Mouse (Mus musculus): Measurements from ENCODE around the gene Ube2z. TPM values are rescaled to one million over a fixed set of nuclear protein-coding genes. Genes with fewer than 3 reads are reported as not detected.
"Not testable (repeated sequence)": the region's sequence is repeated elsewhere in the genome, so short reads cannot be mapped to it uniquely, and the experiment has no call there.

Gene Ube2z
- polyA plus RNA-seq (2015; fragmentation: Nextera tagmentation; extraction: Ambion mirVana): 31.5 and 33.1 TPM in 2 replicates

DNA sequence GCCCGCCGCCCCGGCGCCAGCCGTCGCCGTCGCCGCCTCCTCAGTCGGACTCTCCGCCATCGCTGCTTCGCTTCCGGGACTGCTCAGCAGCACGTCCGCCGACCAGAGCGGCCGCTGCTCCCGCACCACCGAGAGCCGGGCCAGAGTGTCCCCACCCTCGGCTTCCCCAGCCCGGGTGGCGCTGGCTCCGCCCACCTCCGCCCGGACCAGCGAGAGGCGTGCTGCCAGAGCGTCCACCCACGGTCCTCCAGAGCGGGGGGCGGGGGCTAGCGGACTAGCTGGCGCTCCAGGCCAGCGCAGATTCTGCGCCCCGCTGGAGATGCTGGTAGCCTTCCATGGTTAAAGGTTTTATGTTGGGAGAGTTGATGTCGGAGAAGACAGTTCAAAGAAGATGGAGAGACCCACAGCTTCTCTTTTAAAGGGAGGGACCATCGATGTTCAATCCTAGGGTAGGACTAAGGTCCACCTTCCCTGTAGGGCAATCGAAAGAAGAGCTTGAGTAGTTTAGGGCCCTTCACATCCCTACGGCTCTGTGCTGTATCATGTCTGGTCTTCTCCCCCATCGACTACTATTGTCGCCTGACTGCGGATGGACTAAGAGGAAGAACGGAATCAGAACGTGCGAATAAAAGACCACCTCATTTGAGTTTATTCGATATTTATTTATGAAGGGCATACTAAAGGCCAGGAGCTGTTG is at the start of gene Ube2z:
Gene Ube2z (minus strand): TSS at position 174 of the 697 bp plus-strand sequence.
- H3K36me3 ChIP-seq: peaks cover 38% of the 10 kb centered on the region
- H3K4me1 ChIP-seq: peaks cover 30% of the 10 kb centered on the region
- peak within 1 kb of the TSS; percentile 96 for H3K4me2 ChIP-seq
- peak within 1 kb of the TSS; percentile 96 for H3K4me3 ChIP-seq
- peak within 1 kb of the TSS; percentile 88 for H3K27ac ChIP-seq (replicated peaks)
- ATAC-seq (ENCODE audit: extremely low read depth, insufficient number of reproducible peaks, low FRiP score, low TSS enrichment): peak; percentile 97
- no peaks in the 10 kb centered on the region for H3K27me3 ChIP-seq (replicated peaks)
- peak within 1 kb of the TSS; percentile 98 for H3K9ac ChIP-seq
- H3K9me3 ChIP-seq: no peaks in the 10 kb centered on the region
- WGBS: 4% methylated on average over 50 of the region's 50 CpGs

GRCm38 (mm10) chr11:96114077-96114476 is 48.9 kb upstream of the Ube2z start:
- H3K27me3 ChIP-seq (replicated peaks): peaks cover 17% of the 10 kb centered on the region; the same call in 1 of the 2 replicates
- no peaks in the 10 kb centered on the region for H3K4me1 ChIP-seq
- no peak overlapping the region for H3K9ac ChIP-seq
- no peak overlapping the region for H3K4me3 ChIP-seq
- no peak overlapping the region for H3K27ac ChIP-seq (replicated peaks)
- H3K4me2 ChIP-seq: no peak overlapping the region
- no peak for ATAC-seq (ENCODE audit: extremely low read depth, insufficient number of reproducible peaks, low FRiP score, low TSS enrichment)
- H3K36me3 ChIP-seq: no peaks in the 10 kb centered on the region
- WGBS: 71% methylated on average over 2 of the region's 2 CpGs
- H3K9me3 ChIP-seq: no peaks in the 10 kb centered on the region

DNA sequence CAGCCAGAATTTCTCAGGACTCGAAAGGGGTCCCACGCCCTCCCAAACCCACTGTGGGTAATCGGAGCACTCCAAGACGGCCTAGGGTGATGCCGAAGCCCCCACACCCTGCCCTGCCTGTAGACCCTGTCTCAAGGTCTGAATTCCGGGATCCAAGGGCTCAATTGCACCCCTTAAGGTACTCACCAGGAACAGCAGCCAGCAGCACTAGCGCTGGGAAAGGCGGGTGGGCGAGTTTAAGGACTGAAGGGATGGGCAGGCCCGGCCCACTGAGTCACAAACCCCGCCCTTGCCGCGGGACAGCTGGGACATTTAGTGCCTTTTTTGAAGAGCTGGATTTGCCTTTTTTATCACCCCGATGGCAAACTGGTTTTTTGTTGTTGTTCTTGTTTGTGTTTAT is 46.6 kb upstream of the Ube2z start, which contains the start of gene Calcoco2:
Gene Calcoco2 (minus strand): TSS at position 214 of the 400 bp plus-strand sequence.
- ATAC-seq (ENCODE audit: extremely low read depth, insufficient number of reproducible peaks, low FRiP score, low TSS enrichment): no peak
- H3K9me3 ChIP-seq: no peaks in the 10 kb centered on the region
- 27% methylated on average over 14 of the region's 14 CpGs for WGBS

DNA sequence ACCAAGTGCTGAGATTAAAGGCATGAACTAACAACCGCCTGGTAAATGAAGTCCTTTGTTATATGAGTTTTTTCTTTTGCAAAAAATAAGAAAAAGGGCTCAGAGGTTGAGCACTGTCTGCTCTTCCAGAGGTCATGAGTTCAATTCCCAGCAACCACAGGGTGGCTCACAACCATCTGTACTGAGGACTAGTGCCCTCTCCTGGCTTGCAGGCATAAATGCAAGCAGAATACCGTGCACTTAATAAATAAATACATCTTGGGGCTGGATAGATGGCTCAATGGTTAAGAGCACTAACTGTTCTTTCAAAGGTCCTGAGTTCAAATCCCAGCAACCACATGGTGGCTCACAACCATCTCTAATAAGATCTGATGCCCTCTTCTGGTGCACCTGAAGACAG is 45.8 kb upstream of the Ube2z start:
- H3K27ac ChIP-seq (replicated peaks); ATAC-seq (ENCODE audit: extremely low read depth, insufficient number of reproducible peaks, low FRiP score, low TSS enrichment); H3K9me3 ChIP-seq; H3K4me2 ChIP-seq; H3K4me3 ChIP-seq; H3K36me3 ChIP-seq; H3K9ac ChIP-seq; H3K4me1 ChIP-seq: not testable (repeated sequence)
- peaks cover 17% of the 10 kb centered on the region; the same call in 1 of the 2 replicates for H3K27me3 ChIP-seq (replicated peaks)
- 43% methylated on average over 2 of the region's 2 CpGs for WGBS

More for the DNA sequence above, 46.6 kb upstream of the Ube2z start, which contains the start of gene Calcoco2:
- Histone ChIP-seq H3K27ac (replicated peaks) (no peak within 1 kb of the TSS), H3K36me3 (no peaks in the 10 kb centered on the region), H3K4me2 (no peak within 1 kb of the TSS), H3K27me3 (replicated peaks) (peaks cover 17% of the 10 kb centered on the region; the same call in 1 of the 2 replicates), H3K4me3 (no peak within 1 kb of the TSS), H3K9ac (no peak within 1 kb of the TSS), H3K4me1 (no peaks in the 10 kb centered on the region)

DNA sequence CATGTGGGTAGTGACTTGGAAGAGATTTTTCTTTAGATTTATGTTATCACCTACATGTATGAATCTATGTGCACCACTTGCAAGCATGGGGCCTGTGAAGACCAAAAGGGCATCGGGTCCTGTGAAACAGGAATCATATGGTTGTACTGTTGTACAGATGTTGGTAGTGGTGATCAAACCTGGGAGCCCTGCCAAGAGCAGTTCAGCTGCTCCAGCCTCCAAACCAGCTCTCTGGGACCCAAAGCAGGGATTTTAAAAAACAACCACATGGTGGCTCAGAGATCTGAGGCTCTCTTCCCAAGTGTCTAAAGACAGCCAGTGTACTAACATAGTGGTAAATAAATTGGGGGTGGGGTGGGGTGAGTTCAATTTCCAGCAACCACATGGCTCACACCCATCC is 43.2 kb upstream of the Ube2z start:
- no peaks in the 10 kb centered on the region for H3K4me1 ChIP-seq
- peaks cover 9% of the 10 kb centered on the region; the same call in 1 of the 2 replicates for H3K27me3 ChIP-seq (replicated peaks)
- ATAC-seq (ENCODE audit: extremely low read depth, insufficient number of reproducible peaks, low FRiP score, low TSS enrichment): no peak
- H3K9ac ChIP-seq: no peak overlapping the region
- no peaks in the 10 kb centered on the region for H3K9me3 ChIP-seq
- no peak overlapping the region for H3K27ac ChIP-seq (replicated peaks)
- 71% methylated on average over 1 of the region's 1 CpGs for WGBS
- H3K36me3 ChIP-seq: no peaks in the 10 kb centered on the region
- no peak overlapping the region for H3K4me3 ChIP-seq
- no peak overlapping the region for H3K4me2 ChIP-seq

GRCm38 (mm10) chr11:96093361-96093760 is 28.2 kb upstream of the Ube2z start:
- H3K4me2 ChIP-seq: 0 out of 2 replicates have a peak overlapping the region, but pooled peaks have one; percentile 5
- H3K4me3 ChIP-seq: no peak overlapping the region
- WGBS: 10% methylated on average over 3 of the region's 3 CpGs
- H3K9me3 ChIP-seq: no peaks in the 10 kb centered on the region
- no peak for ATAC-seq (ENCODE audit: extremely low read depth, insufficient number of reproducible peaks, low FRiP score, low TSS enrichment)
- no peaks in the 10 kb centered on the region for H3K36me3 ChIP-seq
- H3K4me1 ChIP-seq: peaks cover 13% of the 10 kb centered on the region
- H3K9ac ChIP-seq: no peak overlapping the region
- H3K27ac ChIP-seq (replicated peaks): peak overlapping the region; percentile 67
- H3K27me3 ChIP-seq (replicated peaks): no peaks in the 10 kb centered on the region; the same call in 1 of the 2 replicates

- peak overlapping the region; percentile 5; the same call in 1 of the 2 replicates for H3K4me2 ChIP-seq
- H3K36me3 ChIP-seq: no peaks in the 10 kb centered on the region
- peak overlapping the region; percentile 67 for H3K27ac ChIP-seq (replicated peaks)
- peaks cover 13% of the 10 kb centered on the region for H3K4me1 ChIP-seq
- WGBS: 18% methylated on average over 7 of the region's 7 CpGs
- no peak overlapping the region for H3K4me3 ChIP-seq
- H3K9me3 ChIP-seq: no peaks in the 10 kb centered on the region; the same call in 1 of the 2 replicates
- H3K9ac ChIP-seq: no peak overlapping the region
- no peak for ATAC-seq (ENCODE audit: extremely low read depth, insufficient number of reproducible peaks, low FRiP score, low TSS enrichment)
- no peaks in the 10 kb centered on the region; the same call in 1 of the 2 replicates for H3K27me3 ChIP-seq (replicated peaks)
Measured at GRCm38 (mm10) chr11:96092674-96093291, 27.6 kb upstream of the Ube2z start.

GRCm38 (mm10) chr11:96091073-96091472 is 25.9 kb upstream of the Ube2z start:
- Histone ChIP-seq H3K4me2 (no peak overlapping the region), H3K27me3 (replicated peaks) (no peaks in the 10 kb centered on the region; the same call in 1 of the 2 replicates), H3K9ac (no peak overlapping the region), H3K9me3 (no peaks in the 10 kb centered on the region; the same call in 1 of the 2 replicates), H3K27ac (replicated peaks) (no peak overlapping the region), H3K4me3 (no peak overlapping the region), H3K36me3 (no peaks in the 10 kb centered on the region), H3K4me1 (peaks cover 13% of the 10 kb centered on the region)
- WGBS: 56% methylated on average over 2 of the region's 2 CpGs
- ATAC-seq (ENCODE audit: extremely low read depth, insufficient number of reproducible peaks, low FRiP score, low TSS enrichment): no peak

DNA sequence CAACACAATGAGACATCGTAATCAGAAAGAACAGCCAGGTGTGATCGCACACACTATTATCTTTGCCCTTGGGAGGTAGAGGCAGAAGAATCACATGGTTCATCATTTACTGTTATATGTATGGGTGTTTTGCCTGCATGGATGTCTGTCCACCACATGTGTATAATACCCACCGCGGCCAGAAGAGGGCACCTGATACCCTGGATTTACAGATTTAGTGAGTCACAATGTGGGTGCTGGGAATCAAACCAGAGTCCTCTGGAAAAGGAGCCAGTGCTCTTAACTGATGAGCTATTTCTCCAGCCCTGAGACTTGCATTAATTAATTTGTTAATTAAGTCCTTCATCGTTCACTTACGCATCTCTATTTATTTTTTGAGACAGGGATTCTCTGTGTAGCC is 22.8 kb upstream of the Ube2z start:
- 84% methylated on average over 6 of the region's 6 CpGs for WGBS
- Histone ChIP-seq H3K4me2 (no peak overlapping the region), H3K9me3 (no peaks in the 10 kb centered on the region; the same call in 1 of the 2 replicates)

DNA sequence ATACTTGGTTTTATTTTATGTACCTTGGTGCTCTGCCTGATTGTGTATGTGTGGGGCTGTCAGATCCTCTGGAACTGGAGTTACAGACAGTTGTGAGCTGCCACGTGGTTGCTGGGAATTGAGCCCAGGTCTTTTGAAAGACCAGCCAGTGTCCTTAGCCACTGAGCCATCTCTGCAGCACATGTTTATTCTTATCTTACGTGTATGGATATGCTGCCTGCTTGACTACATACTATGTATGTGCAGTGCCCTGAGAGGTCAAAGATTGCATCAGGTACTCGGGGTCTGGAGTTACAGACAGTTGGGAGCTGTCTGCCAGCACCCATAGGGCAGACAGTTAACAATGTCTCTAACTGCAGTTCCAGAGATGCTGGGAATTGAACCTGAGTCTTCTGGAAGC is 17.5 kb upstream of the Ube2z start:
- peaks cover 6% of the 10 kb centered on the region; the same call in 1 of the 2 replicates for H3K27me3 ChIP-seq (replicated peaks)
- ATAC-seq (ENCODE audit: extremely low read depth, insufficient number of reproducible peaks, low FRiP score, low TSS enrichment): no peak
- no peaks in the 10 kb centered on the region for H3K4me1 ChIP-seq

More for the DNA sequence above, 22.8 kb upstream of the Ube2z start:
- no peak overlapping the region for H3K9ac ChIP-seq
- H3K4me3 ChIP-seq: no peak overlapping the region
- no peaks in the 10 kb centered on the region for H3K36me3 ChIP-seq
- H3K27ac ChIP-seq (replicated peaks): no peak overlapping the region
- ATAC-seq (ENCODE audit: extremely low read depth, insufficient number of reproducible peaks, low FRiP score, low TSS enrichment): no peak
- peaks cover 6% of the 10 kb centered on the region; the same call in 1 of the 2 replicates for H3K27me3 ChIP-seq (replicated peaks)
- H3K4me1 ChIP-seq: peaks cover 10% of the 10 kb centered on the region

DNA sequence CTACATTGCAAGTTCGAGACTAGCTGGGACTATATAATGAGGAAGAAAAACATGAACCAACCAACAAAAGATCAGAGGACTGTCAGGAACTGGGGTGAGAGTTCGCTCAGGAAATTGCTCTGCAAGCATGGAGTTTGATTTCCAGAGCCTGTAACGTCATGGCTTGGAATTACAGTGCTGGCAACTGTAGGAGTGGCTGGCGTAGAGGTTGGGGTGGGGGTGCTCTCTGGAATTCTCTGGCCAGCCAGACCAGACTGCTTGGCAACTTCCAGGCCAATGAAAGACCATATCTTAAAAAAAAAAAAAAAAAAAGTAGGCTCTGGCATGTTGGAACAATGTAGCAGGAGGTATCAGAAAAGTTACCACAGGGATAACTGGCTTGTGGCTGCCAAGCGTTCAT is 15.5 kb upstream of the Ube2z start:
- WGBS: 67% methylated on average over 5 of the region's 5 CpGs
- Histone ChIP-seq H3K36me3 (no peaks in the 10 kb centered on the region), H3K4me3 (no peak overlapping the region), H3K27ac (replicated peaks) (no peak overlapping the region), H3K4me2 (no peak overlapping the region), H3K9ac (no peak overlapping the region), H3K9me3 (no peaks in the 10 kb centered on the region), H3K27me3 (replicated peaks) (peaks cover 6% of the 10 kb centered on the region; the same call in 1 of the 2 replicates), H3K4me1 (no peaks in the 10 kb centered on the region)
- no peak for ATAC-seq (ENCODE audit: extremely low read depth, insufficient number of reproducible peaks, low FRiP score, low TSS enrichment)

More for the DNA sequence above, 17.5 kb upstream of the Ube2z start:
- H3K27ac ChIP-seq (replicated peaks): no peak overlapping the region
- H3K4me3 ChIP-seq: no peak overlapping the region
- 63% methylated on average over 3 of the region's 3 CpGs for WGBS
- no peak overlapping the region for H3K4me2 ChIP-seq
- no peaks in the 10 kb centered on the region for H3K9me3 ChIP-seq
- H3K9ac ChIP-seq: no peak overlapping the region
- no peaks in the 10 kb centered on the region for H3K36me3 ChIP-seq
